Mouse (Mus musculus): ENCODE results near the gene Bglap3.

DNA sequence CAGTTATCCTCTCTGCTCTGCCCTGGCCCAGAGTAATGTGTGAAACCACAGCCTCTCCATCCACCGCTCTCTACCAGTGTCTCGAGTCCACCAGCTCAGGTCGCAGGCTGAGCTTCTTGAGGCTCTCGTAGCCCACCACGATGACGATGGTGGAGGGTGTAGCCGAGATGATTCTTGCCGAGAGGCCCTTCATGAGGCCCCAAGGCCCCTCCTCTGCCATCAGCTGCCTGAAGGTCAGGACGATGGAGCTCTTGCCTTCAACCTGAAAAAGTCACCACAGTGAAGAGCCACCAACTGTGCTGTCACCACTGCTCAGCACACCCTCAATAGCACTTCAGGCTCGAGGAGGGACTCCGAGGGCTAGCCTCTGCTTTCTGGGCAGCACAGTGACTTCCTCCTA, 40.1 kb upstream of the Bglap3 start:
- TF ChIP-seq POLR2A (IDR thresholded peaks at IDR 0.05; ENCODE audit: borderline replicate concordance, extremely low read depth, low read depth, low read length) (no peak), CTCF (IDR thresholded peaks at IDR 0.05; ENCODE audit: insufficient read depth, low read length) (no peak)
